Mouse (Mus musculus) cerebellum, postnatal 36 days (tissue): Measurements from ENCODE around the gene Aqp2.

ENCODE experiments used
- DNase-seq, 2 experiments: peaks; one replicate each; pipeline ENCODE4 v3.0.0; 2021 to 2022; ENCODE audit warnings: mixed read lengths in 2 of 2

The Aqp2 gene

GRCm38 (mm10) chr15:99592177-99592576 is 13.3 kb downstream of the Aqp2 start:
- no peak for DNase-seq

GRCm38 (mm10) chr15:99592877-99593276 is 14.0 kb downstream of the Aqp2 start:
- DNase-seq, result no peak

- no peak for DNase-seq
These were observed 16.1 kb downstream of the Aqp2 start for GRCm38 (mm10) chr15:99594951-99595350.

DNA sequence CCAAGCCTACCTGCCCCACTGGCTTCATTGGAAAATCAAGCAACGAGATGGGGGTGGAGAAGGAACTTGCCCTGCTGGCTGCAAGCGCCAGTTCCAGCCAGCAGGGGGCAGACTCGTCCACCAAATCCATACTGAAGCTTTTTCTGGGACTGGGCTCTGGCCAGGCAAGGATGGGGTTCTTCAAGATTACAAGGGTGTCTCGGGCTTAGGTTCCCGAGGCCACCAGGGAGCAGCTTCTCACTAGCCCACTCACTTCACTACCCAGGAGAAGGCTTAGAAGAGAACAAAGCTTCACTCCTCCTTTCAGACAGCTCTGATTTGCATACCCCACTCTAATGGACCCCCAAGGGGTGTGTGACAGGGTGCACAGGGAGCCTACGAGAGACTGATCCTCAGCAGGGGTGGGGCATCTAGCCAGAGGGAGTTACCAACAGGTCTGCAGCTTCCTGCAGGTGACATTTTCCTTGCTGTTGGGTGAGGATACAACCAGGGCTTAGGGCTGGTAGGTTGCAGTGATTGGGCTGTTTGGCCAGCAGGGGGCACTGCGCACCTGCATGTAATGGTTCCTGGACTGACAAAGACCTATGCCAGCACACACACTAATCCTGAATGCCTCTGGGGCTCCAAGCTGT is 17.3 kb downstream of the Aqp2 start:
- DNase-seq, result peak; percentile 95 to 97

DNA sequence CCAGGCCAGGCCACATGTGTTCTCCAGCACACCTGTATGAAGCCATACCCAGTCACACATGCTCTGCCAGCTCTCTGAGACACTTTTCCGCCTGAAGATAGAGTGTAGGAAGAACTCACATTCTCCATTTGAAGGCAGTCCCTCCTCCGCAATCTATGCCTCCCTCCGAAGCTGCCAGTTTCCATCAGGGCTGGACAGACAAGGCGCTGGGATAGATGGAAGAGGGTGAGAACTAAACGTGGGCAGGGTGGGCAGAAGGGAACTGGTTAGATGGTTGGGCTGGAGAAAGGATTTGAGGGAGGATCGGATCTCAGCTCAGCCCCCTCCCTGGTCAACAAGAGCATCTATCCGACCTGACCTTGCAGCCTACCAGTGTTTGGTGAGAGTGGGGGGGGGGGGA is 18.0 kb downstream of the Aqp2 start:
- no peak for DNase-seq

- DNase-seq, result no peak
These were observed 18.7 kb downstream of the Aqp2 start for GRCm38 (mm10) chr15:99597596-99597995.

- DNase-seq, result peak; percentile 62 to 73
These were observed 20.6 kb downstream of the Aqp2 start for GRCm38 (mm10) chr15:99599245-99600070.

GRCm38 (mm10) chr15:99600986-99601822 is 22.3 kb downstream of the Aqp2 start, which contains the start of gene Aqp6:
Gene Aqp6 (plus strand): TSS chr15:99601400.
- DNase-seq, result peak in 1 of 2 experiments; percentile 78

GRCm38 (mm10) chr15:99601823-99602120 is 22.9 kb downstream of the Aqp2 start:
- peak; percentile 87 to 92 for DNase-seq

DNA sequence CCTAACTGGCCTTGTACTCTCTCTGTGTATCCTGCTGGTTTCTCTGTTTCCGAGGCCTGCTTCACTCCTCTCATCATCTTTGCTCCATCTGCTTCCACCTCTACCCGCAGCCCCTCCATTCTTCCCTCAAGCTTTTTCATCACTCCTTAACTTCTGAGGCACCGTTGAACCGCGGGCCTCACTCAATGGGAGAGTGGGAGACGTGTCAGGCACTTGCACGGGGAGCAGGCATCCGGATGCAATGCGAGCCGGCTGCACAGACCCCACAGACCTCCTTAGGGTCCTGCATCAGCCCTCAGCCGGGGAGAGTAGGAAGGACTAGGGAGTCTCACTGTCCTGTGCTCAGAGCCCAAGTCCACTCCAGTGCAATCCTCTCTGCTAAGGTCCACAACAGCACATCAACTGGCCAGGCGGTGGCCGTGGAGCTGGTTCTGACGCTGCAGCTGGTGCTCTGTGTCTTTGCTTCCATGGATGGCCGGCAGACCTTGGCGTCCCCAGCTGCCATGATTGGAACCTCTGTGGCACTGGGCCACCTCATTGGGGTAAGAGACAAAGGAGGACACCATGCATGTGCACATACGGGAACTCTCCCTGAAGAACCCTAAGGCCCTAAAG is 23.5 kb downstream of the Aqp2 start:
- peak in 1 of 2 experiments; percentile 33 for DNase-seq

GRCm38 (mm10) chr15:99603216-99603615 is 24.4 kb downstream of the Aqp2 start:
- DNase-seq, result no peak

DNA sequence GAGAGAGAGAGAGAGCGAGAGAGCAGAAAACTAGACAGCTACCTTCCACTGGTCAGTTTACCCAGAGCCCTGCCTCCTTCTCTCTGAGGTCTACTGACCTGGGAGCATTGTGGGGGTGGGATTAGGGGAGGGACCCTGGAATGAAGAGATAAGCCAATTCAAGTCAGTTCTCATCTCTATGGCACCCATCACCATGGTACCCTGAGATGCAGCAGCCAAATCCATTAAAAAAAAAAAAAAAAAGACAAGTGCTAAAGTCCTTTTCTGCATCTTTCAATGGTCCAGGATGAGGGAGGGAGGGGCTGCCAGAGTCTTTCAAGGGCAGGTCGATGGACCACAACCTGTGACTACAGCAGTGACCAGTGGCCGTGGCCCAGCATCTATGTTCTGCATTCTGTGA is 26.7 kb downstream of the Aqp2 start:
- DNase-seq, result no peak

GRCm38 (mm10) chr15:99606515-99606914 is 27.7 kb downstream of the Aqp2 start:
- DNase-seq, result no peak

GRCm38 (mm10) chr15:99607388-99608113 is 28.7 kb downstream of the Aqp2 start:
- DNase-seq, result no peak

GRCm38 (mm10) chr15:99608382-99609125 is 29.7 kb downstream of the Aqp2 start:
- DNase-seq, result no peak

DNA sequence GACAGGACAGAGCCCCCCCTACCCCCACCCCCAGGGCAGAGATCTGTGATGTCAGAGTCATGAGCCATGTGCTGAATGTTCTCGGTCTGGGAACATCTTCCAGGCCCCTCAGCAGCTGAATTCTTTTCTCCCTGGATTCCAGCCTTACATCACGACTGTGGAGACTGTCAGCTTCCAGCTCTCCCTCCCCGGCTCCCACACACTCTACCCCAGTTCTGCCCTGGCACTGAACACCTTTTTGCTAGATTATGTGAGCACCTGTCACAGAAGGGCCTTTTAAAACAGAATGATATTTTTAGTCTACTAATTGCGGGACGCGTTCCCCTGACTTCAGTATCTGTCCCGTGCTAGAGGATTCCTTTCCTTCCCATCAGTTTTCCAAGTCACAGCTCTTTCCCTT is 32.7 kb downstream of the Aqp2 start:
- DNase-seq, result no peak

DNA sequence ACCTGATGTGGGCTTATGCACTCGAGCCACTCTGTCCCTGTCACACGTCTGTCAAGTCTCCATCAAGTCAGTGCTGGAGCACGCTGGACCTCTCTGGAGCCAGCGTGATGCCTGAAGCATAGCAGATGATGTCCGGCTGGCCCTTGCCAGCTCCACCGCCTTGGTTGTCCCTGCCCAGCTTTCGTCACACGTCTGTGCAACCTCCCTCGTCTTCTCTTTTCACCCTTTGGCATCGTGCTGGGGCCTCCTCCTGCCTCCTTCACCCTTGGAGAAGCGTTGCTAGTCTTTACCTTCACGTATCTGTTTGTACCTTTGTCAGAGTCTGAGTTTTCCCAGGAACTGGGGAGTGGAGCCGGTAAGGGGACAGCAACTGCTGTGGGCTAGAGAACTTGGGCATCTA is 35.4 kb downstream of the Aqp2 start:
- DNase-seq, result no peak

GRCm38 (mm10) chr15:99614753-99615152 is 35.9 kb downstream of the Aqp2 start:
- no peak for DNase-seq

DNA sequence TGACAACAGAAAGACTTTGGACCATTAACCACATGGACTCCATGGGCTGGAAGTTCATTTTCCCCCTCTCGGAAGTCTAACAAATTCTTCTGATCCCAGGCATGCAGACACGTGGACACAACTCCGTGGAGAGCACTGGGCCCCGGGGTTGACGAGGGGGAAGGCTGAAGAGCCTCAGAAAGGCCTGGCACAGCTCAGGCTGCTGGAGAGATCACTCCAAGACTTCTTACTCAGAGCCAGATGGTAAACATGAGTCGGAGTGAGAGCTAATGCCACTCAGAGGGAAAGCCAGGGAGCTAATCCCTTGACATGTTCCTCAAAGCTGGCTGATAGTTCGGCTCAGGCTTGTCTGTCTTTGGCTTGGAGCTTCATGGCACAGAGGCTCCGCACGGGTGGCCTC is 36.4 kb downstream of the Aqp2 start:
- DNase-seq, result no peak

GRCm38 (mm10) chr15:99618595-99618994 is 39.7 kb downstream of the Aqp2 start:
- DNase-seq, result no peak

DNA sequence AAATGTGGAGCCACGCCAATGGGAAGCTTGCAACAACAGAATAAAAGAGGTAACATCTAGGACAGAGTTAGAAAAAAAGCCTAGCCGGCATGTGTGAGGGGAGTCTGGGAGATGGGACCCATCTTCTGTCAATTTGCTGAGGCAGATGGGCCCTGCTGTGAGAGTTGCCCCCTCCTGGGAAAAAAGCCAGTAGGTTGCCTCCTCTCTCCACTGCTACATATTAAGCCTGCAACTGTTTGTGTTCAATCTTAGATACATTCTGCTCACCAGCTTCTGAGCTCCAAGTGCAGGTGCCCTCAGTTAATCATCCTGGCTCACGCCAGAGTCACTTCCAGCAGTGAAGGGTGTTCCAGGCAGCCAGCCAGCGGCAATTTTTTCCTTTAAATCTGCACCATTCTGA is 41.0 kb downstream of the Aqp2 start:
- no peak for DNase-seq

GRCm38 (mm10) chr15:99622063-99622462 is 43.2 kb downstream of the Aqp2 start:
- DNase-seq, result no peak
